Mouse (Mus musculus): ENCODE results near the gene Rbm17. TPM values are rescaled to one million over a fixed set of nuclear protein-coding genes. Genes with fewer than 3 reads are reported as not detected.
"Not testable (repeated sequence)": the region's sequence is repeated elsewhere in the genome, so short reads cannot be mapped to it uniquely, and the experiment has no call there.

Gene Rbm17
- polyA plus RNA-seq, 1 experiment, result 44.8 TPM

- Histone ChIP-seq H3K4me1 (ENCODE audit: control insufficient read depth, insufficient read depth, low read length) (no peaks in the 10 kb centered on the region), H3K27me3 (ENCODE audit: control insufficient read depth, insufficient read depth, low read length) (no peaks in the 10 kb centered on the region), H3K36me3 (ENCODE audit: control insufficient read depth, insufficient read depth, low read length) (no peaks in the 10 kb centered on the region), H3K4me3 (ENCODE audit: control insufficient read depth, low read depth, low read length) (no peak overlapping the region), H3K27ac (ENCODE audit: control insufficient read depth, insufficient read depth, low read depth, low read length) (no peak overlapping the region)
- TF ChIP-seq CTCF (IDR thresholded peaks at IDR 0.05; ENCODE audit: control insufficient read depth, insufficient read depth, insufficient replicate concordance, low read depth, low read length) (no peak), POLR2A (IDR thresholded peaks at IDR 0.05; ENCODE audit: control insufficient read depth, low read depth, low read length) (no peak)
Observed at GRCm38 (mm10) chr2:11623173-11623572, 19.2 kb upstream of the Rbm17 start.

DNA sequence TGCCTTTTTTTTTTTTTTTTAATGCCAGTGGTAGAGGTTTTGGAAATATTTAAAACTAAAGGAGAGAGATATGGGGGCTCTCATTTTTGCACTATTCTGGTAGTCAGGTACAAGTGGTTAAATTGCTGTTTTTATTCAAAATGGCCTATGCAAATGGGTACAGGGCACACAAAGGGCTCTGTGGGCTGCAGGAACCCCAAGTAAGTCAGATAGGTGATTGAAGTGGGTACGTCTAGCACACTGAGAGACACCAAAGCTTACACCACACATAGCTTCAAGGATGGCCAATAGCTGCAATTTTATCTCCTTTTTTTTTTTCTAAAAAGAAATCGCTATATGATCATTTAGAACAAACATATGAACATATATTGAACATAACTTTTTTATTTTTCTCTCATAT is 15.6 kb upstream of the Rbm17 start:
- Histone ChIP-seq H3K4me1 (ENCODE audit: control insufficient read depth, insufficient read depth, low read length) (no peaks in the 10 kb centered on the region), H3K27ac (ENCODE audit: control insufficient read depth, insufficient read depth, low read depth, low read length) (no peak overlapping the region), H3K36me3 (ENCODE audit: control insufficient read depth, insufficient read depth, low read length) (no peaks in the 10 kb centered on the region), H3K4me3 (ENCODE audit: control insufficient read depth, low read depth, low read length) (no peak overlapping the region), H3K27me3 (ENCODE audit: control insufficient read depth, insufficient read depth, low read length) (no peaks in the 10 kb centered on the region)
- no peak for TF ChIP-seq POLR2A (IDR thresholded peaks at IDR 0.05; ENCODE audit: control insufficient read depth, low read depth, low read length)
- TF ChIP-seq CTCF (IDR thresholded peaks at IDR 0.05; ENCODE audit: control insufficient read depth, insufficient read depth, insufficient replicate concordance, low read depth, low read length), result no peak

DNA sequence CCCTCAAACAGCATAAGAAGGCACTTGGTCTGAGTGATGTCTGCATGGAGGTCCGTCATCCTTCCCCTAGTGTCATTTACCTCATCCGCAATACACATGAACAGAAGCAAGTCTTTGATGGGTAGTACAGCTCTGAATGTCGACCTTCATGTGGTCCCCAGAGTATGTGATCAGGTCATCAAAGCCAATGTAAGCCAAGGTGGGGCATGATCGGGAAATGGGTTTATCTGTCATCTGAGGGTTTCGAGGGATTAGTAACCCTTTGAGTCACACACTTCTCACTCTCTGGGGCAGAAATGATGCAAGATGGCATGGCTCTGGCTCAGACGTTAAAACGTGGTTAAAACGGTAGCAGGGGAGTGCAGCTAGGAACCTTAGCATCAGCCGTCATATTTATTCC is 12.9 kb upstream of the Rbm17 start:
- no peak overlapping the region for H3K27ac ChIP-seq (ENCODE audit: control insufficient read depth, insufficient read depth, low read depth, low read length)
- H3K4me1 ChIP-seq (ENCODE audit: control insufficient read depth, insufficient read depth, low read length), result no peaks in the 10 kb centered on the region
- no peaks in the 10 kb centered on the region for H3K36me3 ChIP-seq (ENCODE audit: control insufficient read depth, insufficient read depth, low read length)
- no peaks in the 10 kb centered on the region for H3K27me3 ChIP-seq (ENCODE audit: control insufficient read depth, insufficient read depth, low read length)
- TF ChIP-seq CTCF (IDR thresholded peaks at IDR 0.05; ENCODE audit: control insufficient read depth, insufficient read depth, insufficient replicate concordance, low read depth, low read length), result no peak
- no peak overlapping the region for H3K4me3 ChIP-seq (ENCODE audit: control insufficient read depth, low read depth, low read length)

DNA sequence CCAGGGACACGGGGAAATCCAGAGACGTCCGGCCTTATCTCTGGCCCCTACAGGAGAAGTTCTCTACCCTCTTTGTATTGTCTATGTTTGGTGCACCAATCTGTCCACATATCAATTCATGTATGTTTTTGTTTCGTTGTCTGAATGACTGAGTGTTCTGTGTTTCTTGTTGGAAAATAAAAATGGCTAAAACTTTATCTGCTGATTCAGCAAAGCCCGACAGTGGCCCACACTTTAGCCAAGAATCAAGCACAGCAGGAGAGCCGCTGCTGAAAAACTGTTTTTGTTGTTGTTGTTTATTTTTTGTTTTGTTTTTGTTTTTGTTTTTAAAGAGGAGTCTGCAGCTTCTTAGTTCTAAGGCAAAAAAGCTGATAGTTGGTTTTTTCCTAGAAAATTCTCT is 9.0 kb upstream of the Rbm17 start:
- H3K36me3 ChIP-seq (ENCODE audit: control insufficient read depth, insufficient read depth, low read length); H3K27ac ChIP-seq (ENCODE audit: control insufficient read depth, insufficient read depth, low read depth, low read length); H3K4me3 ChIP-seq (ENCODE audit: control insufficient read depth, low read depth, low read length); H3K4me1 ChIP-seq (ENCODE audit: control insufficient read depth, insufficient read depth, low read length); H3K27me3 ChIP-seq (ENCODE audit: control insufficient read depth, insufficient read depth, low read length): not testable (repeated sequence)

- not testable (repeated sequence) for H3K27ac ChIP-seq (ENCODE audit: control insufficient read depth, insufficient read depth, low read depth, low read length); H3K36me3 ChIP-seq (ENCODE audit: control insufficient read depth, insufficient read depth, low read length); H3K4me1 ChIP-seq (ENCODE audit: control insufficient read depth, insufficient read depth, low read length); H3K4me3 ChIP-seq (ENCODE audit: control insufficient read depth, low read depth, low read length); H3K27me3 ChIP-seq (ENCODE audit: control insufficient read depth, insufficient read depth, low read length)
Observed at GRCm38 (mm10) chr2:11606718-11607117, 2.8 kb upstream of the Rbm17 start.

DNA sequence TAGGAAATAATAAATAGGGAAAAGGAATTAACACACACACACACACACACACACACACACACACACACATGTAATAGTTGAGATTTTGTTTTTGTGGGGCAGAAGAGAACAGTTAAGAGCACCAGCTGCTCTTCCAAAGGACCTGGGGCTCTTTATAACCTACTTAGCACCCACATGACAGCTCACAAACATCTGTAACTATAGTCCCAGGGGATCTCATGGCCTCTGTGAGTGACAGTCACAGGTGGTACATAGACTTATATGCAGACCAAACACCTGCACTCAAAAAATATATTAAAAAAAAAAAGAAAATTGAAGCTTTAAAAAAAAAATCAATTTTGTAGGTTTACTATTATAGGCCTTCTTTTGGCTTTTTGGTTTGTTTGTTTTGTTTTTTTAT is 958 bp upstream of the Rbm17 start:
- no peaks in the 10 kb centered on the region for H3K36me3 ChIP-seq (ENCODE audit: control insufficient read depth, insufficient read depth, low read length)
- H3K4me3 ChIP-seq (ENCODE audit: control insufficient read depth, low read depth, low read length), result no peak overlapping the region
- no peak for TF ChIP-seq POLR2A (IDR thresholded peaks at IDR 0.05; ENCODE audit: control insufficient read depth, low read depth, low read length)
- H3K27me3 ChIP-seq (ENCODE audit: control insufficient read depth, insufficient read depth, low read length), result no peaks in the 10 kb centered on the region
- no peak overlapping the region for H3K27ac ChIP-seq (ENCODE audit: control insufficient read depth, insufficient read depth, low read depth, low read length)
- peaks cover 2% of the 10 kb centered on the region for H3K4me1 ChIP-seq (ENCODE audit: control insufficient read depth, insufficient read depth, low read length)

- TF ChIP-seq POLR2A (IDR thresholded peaks at IDR 0.05; ENCODE audit: control insufficient read depth, low read depth, low read length) (peak; percentile 89), CTCF (IDR thresholded peaks at IDR 0.05; ENCODE audit: control insufficient read depth, insufficient read depth, insufficient replicate concordance, low read depth, low read length) (peak; percentile 100)
- Histone ChIP-seq H3K36me3 (ENCODE audit: control insufficient read depth, insufficient read depth, low read length) (no peaks in the 10 kb centered on the region), H3K27me3 (ENCODE audit: control insufficient read depth, insufficient read depth, low read length) (no peaks in the 10 kb centered on the region), H3K27ac (ENCODE audit: control insufficient read depth, insufficient read depth, low read depth, low read length) (peak overlapping the region; percentile 81; the same call in 1 of the 2 replicates), H3K4me3 (ENCODE audit: control insufficient read depth, low read depth, low read length) (peak overlapping the region; percentile 89), H3K4me1 (ENCODE audit: control insufficient read depth, insufficient read depth, low read length) (peaks cover 2% of the 10 kb centered on the region)
Observed at GRCm38 (mm10) chr2:11602506-11603489, 1.2 kb downstream of the Rbm17 start.

DNA sequence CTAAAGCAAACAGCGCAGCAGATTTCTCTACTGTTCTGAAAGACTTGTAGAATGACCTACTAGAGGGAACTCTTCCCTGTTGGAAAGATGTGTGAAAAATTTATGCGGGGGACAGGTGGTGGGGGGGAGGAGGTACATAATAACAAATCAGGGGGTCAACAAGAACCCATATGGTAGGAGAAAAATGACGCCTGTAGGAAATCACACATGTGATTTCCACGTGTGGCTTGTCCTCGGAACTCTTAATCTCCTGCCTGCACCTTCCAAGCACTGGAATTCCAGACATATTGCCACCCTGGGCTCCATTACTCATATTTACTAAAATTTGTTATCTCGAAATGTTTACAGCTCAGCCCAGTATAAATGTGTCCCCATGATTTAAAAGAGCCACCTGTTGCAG is 2.2 kb downstream of the Rbm17 start:
- Histone ChIP-seq H3K36me3 (ENCODE audit: control insufficient read depth, insufficient read depth, low read length) (no peaks in the 10 kb centered on the region), H3K4me3 (ENCODE audit: control insufficient read depth, low read depth, low read length) (no peak overlapping the region), H3K4me1 (ENCODE audit: control insufficient read depth, insufficient read depth, low read length) (peaks cover 2% of the 10 kb centered on the region), H3K27ac (ENCODE audit: control insufficient read depth, insufficient read depth, low read depth, low read length) (no peak overlapping the region), H3K27me3 (ENCODE audit: control insufficient read depth, insufficient read depth, low read length) (no peaks in the 10 kb centered on the region)
- TF ChIP-seq POLR2A (IDR thresholded peaks at IDR 0.05; ENCODE audit: control insufficient read depth, low read depth, low read length) (no peak), CTCF (IDR thresholded peaks at IDR 0.05; ENCODE audit: control insufficient read depth, insufficient read depth, insufficient replicate concordance, low read depth, low read length) (no peak)

Data from testis, adult 2 months (tissue).